ENCODE assay signal across 8 mouse cellular contexts in the genomic region with DNA sequence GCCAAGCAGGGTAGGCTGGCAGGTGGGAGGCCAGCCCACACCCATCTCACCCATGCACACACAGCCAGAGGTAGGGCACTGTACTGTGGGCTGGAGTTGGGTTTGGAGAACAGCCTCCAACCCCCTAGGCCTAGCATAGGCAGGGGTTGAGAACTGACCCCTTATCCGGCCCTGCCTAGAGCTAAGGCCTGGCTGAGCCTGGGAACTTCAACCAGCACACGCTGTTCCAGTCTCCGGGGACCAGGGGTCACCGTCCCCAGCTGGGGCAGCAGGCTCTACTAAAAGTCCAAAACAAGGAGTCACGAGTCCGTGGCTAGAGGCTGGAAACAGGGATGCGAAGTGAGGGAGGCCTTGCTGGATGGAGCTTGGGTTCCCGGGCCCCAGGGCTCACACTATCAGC. TPM values are rescaled to one million over a fixed set of nuclear protein-coding genes. Genes with fewer than 3 reads are reported as not detected.
DNase-seq lines count a peak whose midpoint lies in the region; ATAC-seq and TF ChIP-seq lines count a peak whose summit lies in the region.

No protein-coding gene starts in this region.

- TF ChIP-seq CTCF in bone marrow, adult 2 months (IDR thresholded peaks at IDR 0.05; ENCODE audit: control insufficient read depth, insufficient read depth, low read length) = no peak
- no peak for TF ChIP-seq CTCF in heart, adult 2 months (IDR thresholded peaks at IDR 0.05)
- TF ChIP-seq CTCF in lung, embryonic 14.5 days (IDR thresholded peaks at IDR 0.05; ENCODE audit: low read depth) = no peak

- intact Hi-C loops in heart, adult 2 months (cut with DNase I) = loop anchor here (2.0 to 10.0 kb wide), 2 partner anchors 19 to 207 kb away; a partner anchor contains a TSS

- H3K9me3 ChIP-seq in lung, embryonic 14.5 days (ENCODE audit: low read depth, low read length) = no peaks in the 10 kb centered on the region

- H3K36me3 ChIP-seq in heart, adult 2 months (ENCODE audit: control insufficient read depth, insufficient read depth, low read length) = no peaks in the 10 kb centered on the region
- no peaks in the 10 kb centered on the region for H3K36me3 ChIP-seq in lung, embryonic 14.5 days (ENCODE audit: insufficient read depth)

- peaks cover 4% of the 10 kb centered on the region for H3K4me1 ChIP-seq in bone marrow, adult 2 months (ENCODE audit: control insufficient read depth, insufficient read depth, low read length)
- peaks cover 14% of the 10 kb centered on the region for H3K4me1 ChIP-seq in heart, adult 2 months (ENCODE audit: control insufficient read depth, insufficient read depth, low read length)
- H3K4me1 ChIP-seq in lung, embryonic 14.5 days (ENCODE audit: insufficient read depth) = peaks cover 34% of the 10 kb centered on the region

- 26% methylated on average over 8 of the region's 8 CpGs for WGBS in bone marrow, adult 2 months
- 30% methylated on average over 8 of the region's 8 CpGs for WGBS in heart, adult 2 months
- WGBS in lung, embryonic 14.5 days = 59% methylated on average over 8 of the region's 8 CpGs

- DNase-seq in heart, adult 2 months = peak; percentile 65 to 71
- peak; percentile 51 for DNase-seq in kidney, adult 11 months
- peak; percentile 41 for DNase-seq in lung, embryonic 14.5 days
- DNase-seq in urinary bladder, postnatal 25 days (ENCODE audit: low spot score) = no peak
- DNase-seq in urinary bladder, postnatal 14 days (ENCODE audit: low spot score) = no peak
- DNase-seq in urinary bladder, postnatal 4 days (ENCODE audit: low spot score in 2 of 2) = no peak

- H3K27me3 ChIP-seq in heart, adult 2 months (ENCODE audit: control insufficient read depth, insufficient read depth, low read length) = no peaks in the 10 kb centered on the region
- no peaks in the 10 kb centered on the region; the same call in 1 of the 2 replicates for H3K27me3 ChIP-seq in lung, embryonic 14.5 days (ENCODE audit: insufficient read depth, low read length)

- peak; percentile 65; the same call in 1 of the 2 replicates for TF ChIP-seq EP300 in heart, adult 2 months (IDR thresholded peaks at IDR 0.05; ENCODE audit: insufficient read depth, low read depth, low read length)

- peak overlapping the region; percentile 65 for H3K4me2 ChIP-seq in lung, embryonic 14.5 days

- H3K9ac ChIP-seq in heart, adult 2 months (ENCODE audit: low read depth, low read length) = peak overlapping the region; percentile 73
- H3K9ac ChIP-seq in lung, embryonic 14.5 days = peak overlapping the region; percentile 50

- no peak for TF ChIP-seq POLR2A in bone marrow, adult 2 months (IDR thresholded peaks at IDR 0.05; ENCODE audit: borderline replicate concordance, control insufficient read depth, low read depth, low read length)
- TF ChIP-seq POLR2A in heart, adult 2 months (IDR thresholded peaks at IDR 0.05; ENCODE audit: insufficient read depth, low read depth, low read length) = peak; percentile 49

- peak overlapping the region; percentile 49 for H3K27ac ChIP-seq in bone marrow, adult 2 months (ENCODE audit: control insufficient read depth, insufficient read depth, low read depth, low read length, poor library complexity)
- H3K27ac ChIP-seq in heart, adult 2 months = peak overlapping the region; percentile 93
- H3K27ac ChIP-seq in lung, embryonic 14.5 days (ENCODE audit: low read depth) = peak overlapping the region; percentile 27; the same call in 1 of the 2 replicates

- ATAC-seq in lung, embryonic 14.5 days (ENCODE audit: insufficient read depth) = no peak
- ATAC-seq in erythroid progenitor cell, adult 5-6 weeks (replicated peaks; ENCODE audit: low FRiP score, poor library complexity, severe bottlenecking) = no peak

- no peaks in the 10 kb centered on the region for H3K79me2 ChIP-seq in heart, adult 2 months (replicated peaks; ENCODE audit: control insufficient read depth, insufficient read depth, low read length)

- peak overlapping the region; percentile 7 for H3K4me3 ChIP-seq in bone marrow, adult 2 months (replicated peaks; ENCODE audit: control insufficient read depth, low read depth, low read length)
- H3K4me3 ChIP-seq in heart, adult 2 months = peak overlapping the region; percentile 63
- peak overlapping the region; percentile 49 for H3K4me3 ChIP-seq in lung, embryonic 14.5 days (ENCODE audit: low read depth, low read length)

RNA-seq across cellular contexts. Expression of a gene that starts 19.3 kb away (rescaled TPM):
- polyA plus RNA-seq in bone marrow, adult 2 months (2011; ENCODE audit: insufficient read depth, insufficient read length, low replicate concordance, missing spikeins) = 1.4 and 11.7 TPM in 2 replicates
- under 1 TPM; 0.36 to 0.47 TPM for total RNA-seq in heart, adult 2 months (2021)
- 0.26 and 1.1 TPM in 2 replicates for polyA plus RNA-seq in heart, adult 2 months (2012; rRNA removed)
- 0.63 and 0.77 TPM in 2 replicates for polyA plus RNA-seq in lung, embryonic 14.5 days (2014; fragmentation: Nextera tagmentation; extraction: Ambion mirVana)
- not detected in 2 replicates for total RNA-seq in erythroid progenitor cell, adult 5-6 weeks (2015; ENCODE audit: low replicate concordance)
- not detected in 2 replicates for total RNA-seq in erythroid progenitor cell, adult 5-6 weeks (2017; ENCODE audit: low replicate concordance)

RNA-seq across cellular contexts. Expression of a gene that starts 27.2 kb away (rescaled TPM):
- not detected in 2 replicates for polyA plus RNA-seq in bone marrow, adult 2 months (2011; ENCODE audit: insufficient read depth, insufficient read length, low replicate concordance, missing spikeins)
- under 1 TPM; 0.14 to 0.16 TPM for total RNA-seq in heart, adult 2 months (2021)
- 0.38 and 0.57 TPM in 2 replicates for polyA plus RNA-seq in heart, adult 2 months (2012; rRNA removed)
- polyA plus RNA-seq in lung, embryonic 14.5 days (2014; fragmentation: Nextera tagmentation; extraction: Ambion mirVana) = 0.22 and 0.39 TPM in 2 replicates
- total RNA-seq in erythroid progenitor cell, adult 5-6 weeks (2015; ENCODE audit: low replicate concordance) = not detected in 2 replicates
- not detected in 2 replicates for total RNA-seq in erythroid progenitor cell, adult 5-6 weeks (2017; ENCODE audit: low replicate concordance)

RNA-seq across cellular contexts. Expression of a gene that starts 29.0 kb away (rescaled TPM):
- polyA plus RNA-seq in bone marrow, adult 2 months (2011; ENCODE audit: insufficient read depth, insufficient read length, low replicate concordance, missing spikeins) = not detected in 2 replicates
- under 1 TPM in 1 of 2 experiments, not detected in 1; 0.05 TPM for total RNA-seq in heart, adult 2 months (2021)
- 0.04 TPM in 1 of 2 replicates, not detected in the other for polyA plus RNA-seq in heart, adult 2 months (2012; rRNA removed)
- 0.05 TPM in 1 of 2 replicates, not detected in the other for polyA plus RNA-seq in lung, embryonic 14.5 days (2014; fragmentation: Nextera tagmentation; extraction: Ambion mirVana)
- not detected in 2 replicates for total RNA-seq in erythroid progenitor cell, adult 5-6 weeks (2015; ENCODE audit: low replicate concordance)
- total RNA-seq in erythroid progenitor cell, adult 5-6 weeks (2017; ENCODE audit: low replicate concordance) = not detected in 2 replicates

RNA-seq across cellular contexts. Expression of a gene that starts 56.3 kb away (rescaled TPM):
- 17.6 and 22.4 TPM in 2 replicates for polyA plus RNA-seq in bone marrow, adult 2 months (2011; ENCODE audit: insufficient read depth, insufficient read length, low replicate concordance, missing spikeins)
- total RNA-seq in heart, adult 2 months (2021) = 10 to 100 TPM; 17.1 to 18.7 TPM
- 42.5 and 45.0 TPM in 2 replicates for polyA plus RNA-seq in heart, adult 2 months (2012; rRNA removed)
- 30.2 and 31.7 TPM in 2 replicates for polyA plus RNA-seq in lung, embryonic 14.5 days (2014; fragmentation: Nextera tagmentation; extraction: Ambion mirVana)
- total RNA-seq in erythroid progenitor cell, adult 5-6 weeks (2015; ENCODE audit: low replicate concordance) = 1.3 TPM in 1 of 2 replicates, not detected in the other
- total RNA-seq in erythroid progenitor cell, adult 5-6 weeks (2017; ENCODE audit: low replicate concordance) = 0.98 and 1.0 TPM in 2 replicates

Comparison
In these comparisons a context has a peak if more than half of its experiments do, and no peak if none do; other contexts are left out.
1. H3K27ac ChIP-seq: peak in every context shown above with its lines; median percentile 93 in heart, adult 2 months; 49 in bone marrow, adult 2 months; 27 in lung, embryonic 14.5 days.
2. H3K4me3 ChIP-seq: peak in every context shown above with its lines; median percentile 63 in heart, adult 2 months; 49 in lung, embryonic 14.5 days; 7 in bone marrow, adult 2 months.
3. DNase-seq: peak in heart, adult 2 months (2 of 2), kidney, adult 11 months (single experiment) and lung, embryonic 14.5 days (single experiment); none in urinary bladder, postnatal 25 days (single experiment), urinary bladder, postnatal 14 days (single experiment) and urinary bladder, postnatal 4 days (0 of 2).